Mouse (Mus musculus) liver, embryonic 14.5 days (tissue): ENCODE results near the gene Mettl17.

Source experiments
- CTCF ChIP-seq: IDR thresholded peaks from 2 replicates; pipeline ENCODE4 v1.5.1; 2016; ENCODE audit warnings: antibody characterized with exemption, low read depth, control low read depth
- EP300 ChIP-seq: IDR thresholded peaks from 2 replicates; pipeline ENCODE4 v1.6.1; 2016; ENCODE audit warnings: antibody characterized with exemption, low read depth

DNA sequence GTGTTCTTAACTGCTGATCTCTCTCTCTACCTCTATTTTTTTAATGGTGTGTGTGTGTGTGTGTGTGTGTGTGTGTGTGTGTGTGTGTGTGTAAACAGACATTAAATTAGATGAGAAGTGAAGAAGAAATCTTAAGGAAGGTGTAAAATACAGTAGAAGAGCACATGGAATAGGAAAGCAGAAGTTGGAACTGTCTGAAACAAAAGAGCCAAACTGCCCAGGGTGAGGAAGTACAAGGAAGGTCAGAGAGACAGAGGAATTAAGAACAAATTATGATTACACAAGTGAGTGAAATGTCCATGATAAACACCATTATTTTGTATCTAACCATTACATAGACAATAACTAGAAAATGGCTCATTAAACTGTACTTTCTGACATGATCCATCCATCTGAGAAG is 40.8 kb upstream of the Mettl17 start:
- TF ChIP-seq EP300 (no peak), CTCF (no peak)
